Mouse (Mus musculus) heart, postnatal 36 days (tissue): Measurements from ENCODE around the gene Apobec2. TPM values are rescaled to one million over a fixed set of nuclear protein-coding genes. Genes with fewer than 3 reads are reported as not detected.
A peak's percentile ranks its signal among the peaks of the same experiment; 100 is the strongest.

Experiments used
- DNase-seq, 2 experiments: peaks; one replicate each; pipeline ENCODE4 v3.0.0; 2021 to 2022
- intact Hi-C: fragments of 180-260 bp; cut with DNase I; formaldehyde crosslinking; loops from one replicate; pipeline ENCODE4 v1.15.1; 2025
- total RNA-seq, 2 experiments: library from RNA; stranded (reverse); gene quantifications; 2 replicates each; pipeline ENCODE4 v1.2.3; 2021

The Apobec2 gene
- total RNA-seq, 2 experiments from 2014 or later, result 236 to 256 TPM

GRCm38 (mm10) chr17:48411241-48411640, 21.5 kb downstream of the Apobec2 start:
- intact Hi-C loops, result no loop called here
- no peak for DNase-seq

DNA sequence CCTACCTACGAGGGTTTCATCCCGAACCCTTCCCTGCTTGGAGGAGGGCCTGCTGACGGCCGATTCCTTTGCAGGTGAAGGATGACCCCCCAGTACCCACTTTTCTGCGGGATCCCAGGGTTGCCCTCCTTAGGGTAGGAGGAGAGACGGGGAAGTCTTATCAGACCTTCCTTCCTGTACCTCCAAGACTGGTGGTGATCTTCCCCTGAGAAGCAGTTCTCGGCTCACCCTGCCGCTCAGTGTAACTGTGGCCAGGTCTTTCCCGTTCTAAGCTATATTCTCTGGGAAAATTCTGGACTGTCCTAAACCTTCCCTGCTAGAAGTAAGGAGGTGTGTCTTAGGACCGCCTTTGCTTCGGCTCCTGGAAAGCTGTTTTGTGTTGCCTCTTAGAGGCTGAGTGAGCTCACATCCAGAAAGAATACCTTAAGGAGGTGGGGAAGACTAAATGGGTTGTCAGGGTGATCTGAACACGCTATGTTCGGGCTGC, 22.4 kb downstream of the Apobec2 start:
- no peak for DNase-seq
- intact Hi-C loops, result no loop called here

GRCm38 (mm10) chr17:48409380-48410298, 23.1 kb downstream of the Apobec2 start, which contains the start of the genes Nfya and Oard1:
TSS of gene Nfya (minus strand) at chr17:48409906.
TSS of gene Oard1 (plus strand) at chr17:48410014.
- intact Hi-C loops, result loop anchor here (5.0 kb wide), 1 partner anchor 132 kb away; no protein-coding TSS in a partner anchor
- DNase-seq, result peak; percentile 99 to 100

- peak; percentile 69 to 75 for DNase-seq
- intact Hi-C loops, result loop anchor here (5.0 kb wide), 1 partner anchor 131 kb away; no protein-coding TSS in a partner anchor
These were observed 24.0 kb downstream of the Apobec2 start for GRCm38 (mm10) chr17:48408526-48409291.

DNA sequence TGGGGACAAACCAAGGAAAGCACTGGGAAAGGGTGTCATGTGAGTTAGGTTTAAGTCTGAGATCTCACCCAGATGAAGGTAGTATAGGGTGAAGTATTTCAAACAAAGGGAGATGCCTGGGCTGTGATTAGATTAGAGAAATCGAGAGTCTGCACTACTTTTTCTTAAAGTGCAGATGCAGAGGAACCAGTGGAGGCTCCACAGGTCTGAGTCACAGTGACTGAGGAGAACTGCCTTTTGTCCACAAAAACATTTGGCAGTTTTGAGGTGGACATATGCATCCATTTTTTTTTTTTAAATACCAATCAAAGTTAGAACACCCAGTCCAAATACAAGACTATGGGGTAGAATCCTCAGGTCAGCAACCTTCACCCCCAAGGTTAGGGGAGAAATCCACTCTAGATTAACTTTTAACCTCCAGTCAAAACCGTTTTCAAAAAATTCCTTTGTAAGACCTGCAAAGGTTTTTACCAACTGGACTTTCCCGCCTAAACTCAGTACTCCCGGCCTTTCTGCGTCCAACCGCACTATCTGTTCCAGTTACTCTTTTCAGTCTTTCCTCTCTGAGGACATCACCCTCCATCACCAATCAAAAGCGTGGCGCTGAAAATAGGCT, 24.7 kb downstream of the Apobec2 start:
- no peak for DNase-seq
- intact Hi-C loops, result loop anchor here (5.0 kb wide), 1 partner anchor 131 kb away; no protein-coding TSS in a partner anchor

GRCm38 (mm10) chr17:48407154-48407553, 25.6 kb downstream of the Apobec2 start:
- DNase-seq, result no peak
- intact Hi-C loops, result loop anchor here (5.0 kb wide), 1 partner anchor 130 kb away; no protein-coding TSS in a partner anchor

DNA sequence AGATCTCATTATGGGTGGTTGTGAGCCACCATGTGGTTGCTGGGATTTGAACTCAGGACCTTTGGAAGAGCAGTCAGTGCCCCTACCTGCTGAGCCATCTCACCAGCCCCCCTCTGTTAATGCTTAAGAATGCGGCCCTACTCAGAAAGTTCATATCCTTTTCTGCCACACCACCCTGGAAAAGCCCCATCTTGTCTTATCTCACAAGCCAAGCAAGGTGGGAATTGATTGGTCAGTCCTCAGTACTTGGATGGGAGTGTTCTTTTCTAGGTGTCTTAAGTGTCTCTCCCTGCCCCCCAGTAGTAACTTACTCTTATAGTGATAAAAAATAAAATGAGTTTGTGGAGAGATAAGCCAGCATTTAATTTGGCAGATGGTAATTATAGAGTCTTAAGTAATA, 28.0 kb downstream of the Apobec2 start:
- no peak for DNase-seq
- intact Hi-C loops, result loop anchor here (5.0 kb wide), 1 partner anchor 127 kb away; no protein-coding TSS in a partner anchor

DNA sequence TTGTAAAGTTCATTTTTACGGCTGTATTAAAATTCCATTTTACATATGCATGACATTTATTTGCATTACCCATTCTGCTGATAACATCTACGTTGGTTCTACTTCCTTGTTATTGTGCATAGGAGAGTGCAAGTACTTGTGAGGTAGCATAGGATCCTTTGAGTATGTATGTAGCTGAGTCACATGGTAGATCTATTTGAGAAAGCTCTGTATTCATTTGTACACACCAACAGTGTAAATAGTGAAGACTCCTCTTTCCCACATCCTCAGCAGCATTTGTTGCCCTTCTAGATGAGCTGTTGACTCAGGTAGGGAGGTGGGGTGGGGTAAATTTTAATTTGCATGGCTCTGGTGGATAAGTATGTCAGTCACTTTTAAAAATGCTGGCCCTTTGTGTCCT, 28.9 kb downstream of the Apobec2 start:
- intact Hi-C loops, result no loop called here
- DNase-seq, result no peak

DNA sequence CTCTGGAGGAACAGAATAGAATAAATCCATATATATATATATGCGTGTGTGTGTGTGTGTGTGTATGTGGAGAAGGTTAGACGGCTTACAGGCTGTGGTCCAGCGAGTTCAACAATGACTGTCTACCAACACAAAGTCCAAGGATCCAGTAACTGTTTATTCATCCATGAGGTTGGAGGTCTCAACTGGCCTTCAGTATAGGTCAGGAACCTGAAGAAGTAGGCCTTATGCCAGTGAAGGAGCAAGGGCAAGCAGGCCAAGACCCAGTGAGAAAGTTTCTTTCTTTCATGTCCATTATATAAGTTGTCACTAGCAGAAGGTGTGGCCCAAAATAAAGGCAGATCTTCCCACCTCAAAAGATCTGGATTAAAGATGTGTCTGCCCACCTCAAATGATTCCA, 30.0 kb downstream of the Apobec2 start:
- intact Hi-C loops, result no loop called here
- DNase-seq, result no peak

DNA sequence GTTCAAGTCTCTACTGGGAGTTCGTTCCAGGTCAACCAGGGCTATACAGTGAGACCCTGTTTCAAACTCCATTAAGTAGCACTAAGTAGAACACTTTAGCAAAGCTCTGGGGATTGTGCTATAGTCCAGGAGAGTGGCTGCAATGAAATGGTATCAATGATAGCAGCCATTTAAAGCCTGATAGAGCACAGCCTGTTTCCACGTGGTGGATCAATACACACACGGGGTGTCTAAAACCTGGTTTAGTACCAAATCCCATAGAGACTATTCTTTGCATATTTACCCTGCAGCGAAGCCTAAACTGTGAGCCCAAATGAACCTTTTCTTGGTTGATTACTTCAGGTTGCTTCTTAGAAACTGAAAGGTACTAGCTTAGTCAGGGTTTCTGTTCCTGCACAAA, 31.0 kb downstream of the Apobec2 start:
- intact Hi-C loops, result no loop called here
- DNase-seq, result no peak

GRCm38 (mm10) chr17:48392616-48393015, 40.1 kb downstream of the Apobec2 start:
- no peak for DNase-seq
- intact Hi-C loops, result no loop called here

- intact Hi-C loops, result no loop called here
These were observed 41.3 kb downstream of the Apobec2 start for GRCm38 (mm10) chr17:48391446-48391845.

GRCm38 (mm10) chr17:48389442-48389841, 43.3 kb downstream of the Apobec2 start:
- intact Hi-C loops, result no loop called here
- DNase-seq, result no peak

More at GRCm38 (mm10) chr17:48391446-48391845, 41.3 kb downstream of the Apobec2 start:
- no peak for DNase-seq

DNA sequence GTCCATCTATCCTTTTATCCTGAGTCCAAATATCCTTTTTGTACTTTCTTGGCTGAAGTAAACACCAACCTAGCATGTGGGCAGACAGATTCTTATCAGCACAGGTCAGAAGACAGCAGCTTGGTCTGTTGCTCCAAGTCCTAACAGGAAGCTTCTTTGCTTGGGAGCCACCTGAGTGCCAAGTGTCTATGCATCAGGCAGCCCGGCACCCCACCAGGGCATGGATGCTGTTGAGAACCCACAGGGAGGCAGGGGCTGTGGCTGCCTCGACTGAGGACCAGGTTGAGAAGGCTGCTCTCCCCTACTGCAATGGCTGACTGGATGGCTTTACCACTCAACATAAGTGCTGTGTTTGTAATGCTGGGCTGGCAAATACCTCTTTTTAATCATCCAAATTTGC, 44.1 kb downstream of the Apobec2 start:
- DNase-seq, result no peak
- intact Hi-C loops, result no loop called here

DNA sequence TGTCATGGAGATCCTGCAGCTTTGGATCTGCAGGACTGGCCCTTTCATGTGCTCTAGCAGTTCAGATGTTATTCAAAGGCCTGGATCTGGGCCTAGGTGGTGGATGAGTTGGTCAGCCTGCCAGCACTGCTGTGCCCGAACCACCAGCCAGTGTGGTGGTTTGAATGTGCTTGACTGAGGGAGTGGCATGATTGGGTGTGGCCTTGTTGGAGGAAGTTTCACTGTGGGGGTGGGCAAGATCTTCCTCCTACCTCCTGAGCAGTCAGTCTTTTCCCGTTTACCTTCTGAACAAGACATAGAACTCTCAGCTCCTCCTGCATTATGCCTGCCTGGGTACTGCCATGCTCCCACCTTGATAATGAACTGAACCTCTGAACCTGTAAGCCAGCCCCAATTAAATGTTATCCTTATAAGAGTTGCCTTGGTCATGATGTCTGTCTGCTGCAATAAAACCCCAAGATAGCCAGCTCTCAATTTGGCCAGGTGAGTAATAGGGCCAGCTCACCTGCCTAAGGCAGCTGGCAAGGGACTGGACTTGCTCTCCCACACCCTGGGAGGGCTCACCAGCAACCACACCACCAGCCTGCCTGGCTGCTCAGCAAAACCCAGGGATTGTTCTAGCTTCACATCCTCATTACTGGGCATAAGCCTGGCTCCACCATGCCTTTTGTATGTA, 46.8 kb downstream of the Apobec2 start:
- DNase-seq, result no peak
- intact Hi-C loops, result no loop called here

DNA sequence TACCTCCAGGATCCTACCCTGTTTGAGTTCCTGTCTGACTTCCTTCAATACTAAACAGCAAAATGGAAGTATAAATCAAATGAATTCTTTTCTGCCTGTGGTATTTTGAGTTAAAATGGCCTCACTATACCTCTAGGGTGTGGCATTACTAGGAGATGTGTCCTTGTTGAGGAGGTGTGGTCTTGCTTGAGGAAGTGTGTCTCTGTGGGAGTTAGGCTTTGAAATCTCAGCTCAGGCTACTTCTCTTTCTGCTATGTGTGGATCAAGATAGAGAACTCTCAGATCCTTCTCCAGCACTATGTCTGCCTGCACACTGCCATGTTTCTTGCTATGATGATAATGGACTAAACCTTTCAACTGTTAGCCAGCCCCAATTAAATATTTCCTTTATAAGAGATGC, 53.7 kb downstream of the Apobec2 start:
- intact Hi-C loops, result no loop called here
- no peak for DNase-seq

- intact Hi-C loops, result no loop called here
- no peak for DNase-seq
These were observed 56.6 kb downstream of the Apobec2 start for GRCm38 (mm10) chr17:48376102-48376501.

DNA sequence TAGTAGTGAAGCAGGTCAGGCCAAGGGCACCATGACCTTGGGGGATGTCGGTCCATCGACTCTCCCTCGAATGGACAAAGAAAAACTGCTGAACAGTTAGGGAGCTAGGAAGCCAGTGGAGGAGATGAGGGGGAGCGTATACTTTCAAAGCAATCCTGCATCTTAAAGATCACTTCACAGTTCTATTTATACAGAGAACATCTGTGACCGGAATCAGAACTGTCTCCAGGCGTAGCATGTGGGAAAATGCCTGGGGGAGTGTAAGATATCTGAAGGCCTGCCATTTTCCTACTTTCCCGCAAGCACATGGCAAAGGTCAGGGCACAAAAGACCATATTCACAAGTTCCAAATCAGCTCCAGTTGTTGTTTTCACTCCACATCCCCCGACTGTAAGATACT, 59.7 kb downstream of the Apobec2 start:
- DNase-seq, result no peak
- intact Hi-C loops, result no loop called here

DNA sequence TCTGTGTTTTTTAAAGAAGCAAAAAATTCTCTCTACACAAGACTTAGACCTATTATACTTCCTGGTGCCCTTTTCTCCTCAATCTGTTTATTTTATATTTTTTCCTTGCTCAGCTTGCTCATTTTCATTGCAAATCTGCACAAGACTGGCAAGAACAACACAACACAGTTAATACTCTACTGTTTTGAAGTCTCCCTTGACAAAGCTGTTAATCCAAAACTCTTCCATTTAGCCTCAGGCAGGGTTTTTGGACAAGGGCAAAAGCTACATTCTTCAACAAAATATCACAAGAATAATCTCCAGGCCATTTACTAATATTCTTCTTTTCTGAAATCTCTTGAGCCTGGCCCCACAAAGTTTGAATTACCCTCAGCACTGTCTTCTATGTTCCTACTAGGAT, 61.1 kb downstream of the Apobec2 start:
- DNase-seq, result no peak
- intact Hi-C loops, result no loop called here
